Mouse (Mus musculus): ENCODE data around the gene Sh3gl1. TPM values are rescaled to one million over a fixed set of nuclear protein-coding genes. Genes with fewer than 3 reads are reported as not detected.
"Not testable (repeated sequence)": the region's sequence is repeated elsewhere in the genome, so short reads cannot be mapped to it uniquely, and the experiment has no call there.

Gene Sh3gl1
- 44.9 and 46.0 TPM in 2 replicates for polyA plus RNA-seq (2015; fragmentation: Nextera tagmentation; extraction: Ambion mirVana)

GRCm38 (mm10) chr17:56036176-56036900 is at the start of gene Sh3gl1:
Sh3gl1 (minus strand) TSS chr17:56036635.
- ATAC-seq (ENCODE audit: low read depth) = peak; percentile 89
- under 1% methylated on average over 74 of the region's 74 CpGs for WGBS (ENCODE audit: insufficient replicate concordance)

GRCm38 (mm10) chr17:56080781-56081585 is 44.5 kb upstream of the Sh3gl1 start:
- no peak for ATAC-seq (ENCODE audit: low read depth)
- Histone ChIP-seq H3K4me2 (ENCODE audit: low read depth, low read length) (peak overlapping the region; percentile 92), H3K9ac (ENCODE audit: low read depth, low read length) (peak overlapping the region; percentile 82), H3K27ac (ENCODE audit: low read length) (no peak overlapping the region), H3K36me3 (ENCODE audit: control insufficient read depth, insufficient read depth) (no peaks in the 10 kb centered on the region), H3K4me3 (ENCODE audit: low read depth, low read length) (peak overlapping the region; percentile 80), H3K27me3 (ENCODE audit: control insufficient read depth, insufficient read depth, low read depth, low read length) (no peaks in the 10 kb centered on the region), H3K9me3 (replicated peaks; ENCODE audit: control insufficient read depth, low read length) (no peaks in the 10 kb centered on the region), H3K4me1 (ENCODE audit: control insufficient read depth, low read depth, low read length) (peaks cover 21% of the 10 kb centered on the region)
- WGBS (ENCODE audit: insufficient replicate concordance) = 28% methylated on average over 8 of the region's 8 CpGs

More at GRCm38 (mm10) chr17:56036176-56036900, at the start of gene Sh3gl1:
- Histone ChIP-seq H3K4me3 (ENCODE audit: low read depth, low read length) (peak within 1 kb of the TSS; percentile 93), H3K27me3 (ENCODE audit: control insufficient read depth, insufficient read depth, low read depth, low read length) (no peaks in the 10 kb centered on the region), H3K27ac (ENCODE audit: low read length) (peak within 1 kb of the TSS; percentile 93), H3K36me3 (ENCODE audit: control insufficient read depth, insufficient read depth) (no peaks in the 10 kb centered on the region), H3K4me1 (ENCODE audit: control insufficient read depth, low read depth, low read length) (peaks cover 49% of the 10 kb centered on the region), H3K9me3 (replicated peaks; ENCODE audit: control insufficient read depth, low read length) (no peaks in the 10 kb centered on the region), H3K9ac (ENCODE audit: low read depth, low read length) (peak within 1 kb of the TSS; percentile 98), H3K4me2 (ENCODE audit: low read depth, low read length) (peak within 1 kb of the TSS; percentile 83)

GRCm38 (mm10) chr17:56079921-56080320 is 43.5 kb upstream of the Sh3gl1 start:
- no peak for ATAC-seq (ENCODE audit: low read depth)
- Histone ChIP-seq H3K27ac (ENCODE audit: low read length) (peak overlapping the region; percentile 63), H3K36me3 (ENCODE audit: control insufficient read depth, insufficient read depth) (no peaks in the 10 kb centered on the region), H3K4me2 (ENCODE audit: low read depth, low read length) (peak overlapping the region; percentile 92), H3K4me1 (ENCODE audit: control insufficient read depth, low read depth, low read length) (peaks cover 29% of the 10 kb centered on the region), H3K9ac (ENCODE audit: low read depth, low read length) (peak overlapping the region; percentile 82), H3K4me3 (ENCODE audit: low read depth, low read length) (peak overlapping the region; percentile 80), H3K27me3 (ENCODE audit: control insufficient read depth, insufficient read depth, low read depth, low read length) (no peaks in the 10 kb centered on the region), H3K9me3 (replicated peaks; ENCODE audit: control insufficient read depth, low read length) (no peaks in the 10 kb centered on the region)
- WGBS (ENCODE audit: insufficient replicate concordance) = under 1% methylated on average over 11 of the region's 11 CpGs

DNA sequence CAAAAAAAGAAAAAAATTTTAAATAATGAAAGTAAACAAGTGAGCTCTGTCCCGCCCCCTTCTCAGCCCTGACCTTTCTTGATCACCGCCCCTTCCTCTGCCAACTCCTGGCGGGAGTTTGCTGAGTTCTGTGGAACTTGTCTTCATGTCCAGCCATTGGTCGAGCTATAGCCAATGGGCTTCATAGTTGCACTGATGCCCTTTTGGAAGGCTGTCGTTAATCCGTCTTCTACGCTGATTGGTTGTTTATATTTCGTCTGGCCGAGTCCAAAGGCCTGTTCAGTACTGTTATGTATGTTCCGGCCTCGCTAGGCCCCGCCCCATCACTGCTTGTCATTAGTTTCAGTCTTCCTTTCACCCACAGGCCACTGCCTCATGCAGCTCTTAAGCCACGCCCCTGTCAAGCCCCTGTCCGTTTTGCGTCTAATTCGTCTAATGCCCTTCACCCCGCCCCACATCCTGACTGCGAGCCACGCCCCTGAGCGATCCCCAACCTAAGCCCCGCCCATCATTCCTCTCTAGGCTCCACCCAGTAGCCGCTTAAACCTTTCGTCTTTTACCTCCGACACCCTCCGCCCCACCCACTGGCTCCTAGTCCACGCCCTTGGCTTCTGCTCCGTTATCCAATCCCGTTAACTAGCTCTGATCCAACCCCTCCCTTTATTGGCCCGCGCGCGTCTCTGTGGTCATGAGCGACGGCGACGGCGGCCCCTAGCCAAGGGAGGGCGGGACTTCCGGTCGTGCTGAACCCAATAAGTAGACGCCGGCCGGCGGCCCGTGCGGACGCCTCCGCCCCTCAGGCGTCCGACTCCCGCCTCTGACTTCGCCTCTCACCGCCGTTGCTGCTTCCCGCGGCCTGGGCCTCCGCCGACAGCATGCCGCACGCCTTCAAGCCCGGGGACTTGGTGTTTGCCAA is 42.7 kb upstream of the Sh3gl1 start, which contains the start of gene Hdgfl2:
Gene Hdgfl2 (plus strand): TSS at position 755 of the 916 bp plus-strand sequence.
- Histone ChIP-seq H3K27me3 (ENCODE audit: control insufficient read depth, insufficient read depth, low read depth, low read length) (no peaks in the 10 kb centered on the region), H3K4me3 (ENCODE audit: low read depth, low read length) (peak within 1 kb of the TSS; percentile 80), H3K4me1 (ENCODE audit: control insufficient read depth, low read depth, low read length) (peaks cover 35% of the 10 kb centered on the region), H3K27ac (ENCODE audit: low read length) (peak within 1 kb of the TSS; percentile 71), H3K36me3 (ENCODE audit: control insufficient read depth, insufficient read depth) (no peaks in the 10 kb centered on the region), H3K9ac (ENCODE audit: low read depth, low read length) (peak within 1 kb of the TSS; percentile 82), H3K9me3 (replicated peaks; ENCODE audit: control insufficient read depth, low read length) (no peaks in the 10 kb centered on the region), H3K4me2 (ENCODE audit: low read depth, low read length) (peak within 1 kb of the TSS; percentile 92)
- peak; percentile 88 for ATAC-seq (ENCODE audit: low read depth)
- under 1% methylated on average over 61 of the region's 61 CpGs for WGBS (ENCODE audit: insufficient replicate concordance)

DNA sequence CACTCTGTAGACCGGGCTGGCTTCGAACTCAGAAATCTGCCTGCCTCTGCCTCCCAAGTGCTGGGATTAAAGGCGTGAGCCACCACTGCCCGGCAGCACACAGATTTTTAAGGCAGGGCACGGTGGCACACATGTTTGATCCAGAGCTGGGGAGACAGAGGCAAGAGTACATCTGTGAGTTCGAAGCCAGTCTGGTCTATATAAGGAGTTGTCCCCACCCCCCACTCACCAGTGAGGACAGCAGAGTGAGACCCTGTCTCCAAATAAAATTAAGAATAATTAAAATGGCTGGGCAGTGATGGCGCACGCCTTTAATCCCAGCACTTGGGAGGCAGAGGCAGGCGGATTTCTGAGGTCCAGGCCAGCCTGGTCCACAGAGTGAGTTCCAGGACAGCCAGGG is 41.9 kb upstream of the Sh3gl1 start:
- 52% methylated on average over 9 of the region's 9 CpGs for WGBS (ENCODE audit: insufficient replicate concordance)
- not testable (repeated sequence) for ATAC-seq (ENCODE audit: low read depth); H3K27me3 ChIP-seq (ENCODE audit: control insufficient read depth, insufficient read depth, low read depth, low read length); H3K36me3 ChIP-seq (ENCODE audit: control insufficient read depth, insufficient read depth); H3K9me3 ChIP-seq (replicated peaks; ENCODE audit: control insufficient read depth, low read length)
- peak overlapping the region; percentile 71 for H3K27ac ChIP-seq (ENCODE audit: low read length)
- H3K4me2 ChIP-seq (ENCODE audit: low read depth, low read length) = peak overlapping the region; percentile 64
- H3K9ac ChIP-seq (ENCODE audit: low read depth, low read length) = peak overlapping the region; percentile 42; the same call in 1 of the 2 replicates
- peaks cover 41% of the 10 kb centered on the region for H3K4me1 ChIP-seq (ENCODE audit: control insufficient read depth, low read depth, low read length)
- H3K4me3 ChIP-seq (ENCODE audit: low read depth, low read length) = peak overlapping the region; percentile 46

DNA sequence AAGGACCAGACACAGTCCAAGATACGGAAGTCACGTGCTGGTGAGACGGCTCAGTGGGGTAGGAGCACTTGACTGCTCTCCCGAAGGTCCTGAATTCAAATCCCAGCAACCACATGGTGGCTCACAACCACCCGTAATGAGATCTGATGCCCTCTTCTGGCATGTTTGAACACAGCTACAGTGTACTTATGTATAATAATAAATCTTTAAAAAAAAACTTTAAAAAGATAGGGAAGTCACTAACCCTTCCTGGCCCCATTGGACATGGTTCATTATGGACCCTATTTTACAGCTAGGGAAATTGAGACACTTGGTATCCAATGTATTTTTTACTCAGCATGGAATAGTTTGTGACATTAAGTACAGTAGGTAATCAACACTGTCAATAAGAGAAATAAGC is 41.1 kb upstream of the Sh3gl1 start:
- Histone ChIP-seq H3K4me2 (ENCODE audit: low read depth, low read length) (no peak overlapping the region), H3K36me3 (ENCODE audit: control insufficient read depth, insufficient read depth) (no peaks in the 10 kb centered on the region), H3K27ac (ENCODE audit: low read length) (no peak overlapping the region), H3K9me3 (replicated peaks; ENCODE audit: control insufficient read depth, low read length) (no peaks in the 10 kb centered on the region), H3K4me1 (ENCODE audit: control insufficient read depth, low read depth, low read length) (peaks cover 41% of the 10 kb centered on the region), H3K9ac (ENCODE audit: low read depth, low read length) (no peak overlapping the region), H3K4me3 (ENCODE audit: low read depth, low read length) (no peak overlapping the region), H3K27me3 (ENCODE audit: control insufficient read depth, insufficient read depth, low read depth, low read length) (no peaks in the 10 kb centered on the region)
- WGBS (ENCODE audit: insufficient replicate concordance) = 76% methylated on average over 5 of the region's 5 CpGs
- ATAC-seq (ENCODE audit: low read depth) = no peak

DNA sequence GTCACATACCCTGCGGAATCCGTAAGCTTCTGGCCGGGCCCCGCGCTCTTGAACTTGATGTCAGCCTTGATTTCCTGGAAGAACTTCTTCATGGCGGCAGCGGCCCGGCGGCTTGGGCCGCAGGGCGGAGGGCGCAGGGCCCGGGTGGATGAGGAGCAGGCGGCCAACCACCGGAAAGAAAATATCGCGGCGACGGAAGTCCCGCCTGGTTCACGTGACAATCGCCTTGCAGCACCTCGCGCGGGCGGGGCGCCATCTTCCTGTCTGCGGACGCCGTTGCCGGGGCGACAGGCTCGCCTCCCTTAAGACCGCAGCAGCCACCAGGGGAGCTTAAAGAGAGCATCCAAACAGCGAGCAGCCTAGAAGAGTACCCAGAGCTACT is 38.4 kb upstream of the Sh3gl1 start, which contains the start of gene Ubxn6:
Gene Ubxn6 (minus strand): TSS at position 202 of the 382 bp plus-strand sequence.
- H3K36me3 ChIP-seq (ENCODE audit: control insufficient read depth, insufficient read depth) = peaks cover 11% of the 10 kb centered on the region
- no peaks in the 10 kb centered on the region for H3K27me3 ChIP-seq (ENCODE audit: control insufficient read depth, insufficient read depth, low read depth, low read length)
- H3K4me2 ChIP-seq (ENCODE audit: low read depth, low read length) = peak within 1 kb of the TSS; percentile 98
- peak within 1 kb of the TSS; percentile 99 for H3K27ac ChIP-seq (ENCODE audit: low read length)
- peak within 1 kb of the TSS; percentile 86 for H3K4me3 ChIP-seq (ENCODE audit: low read depth, low read length)
- H3K9me3 ChIP-seq (replicated peaks; ENCODE audit: control insufficient read depth, low read length) = no peaks in the 10 kb centered on the region
- peaks cover 25% of the 10 kb centered on the region for H3K4me1 ChIP-seq (ENCODE audit: control insufficient read depth, low read depth, low read length)
- WGBS (ENCODE audit: insufficient replicate concordance) = 0% methylated on average over 35 of the region's 35 CpGs
- H3K9ac ChIP-seq (ENCODE audit: low read depth, low read length) = peak within 1 kb of the TSS; percentile 76
- ATAC-seq (ENCODE audit: low read depth) = peak; percentile 17

DNA sequence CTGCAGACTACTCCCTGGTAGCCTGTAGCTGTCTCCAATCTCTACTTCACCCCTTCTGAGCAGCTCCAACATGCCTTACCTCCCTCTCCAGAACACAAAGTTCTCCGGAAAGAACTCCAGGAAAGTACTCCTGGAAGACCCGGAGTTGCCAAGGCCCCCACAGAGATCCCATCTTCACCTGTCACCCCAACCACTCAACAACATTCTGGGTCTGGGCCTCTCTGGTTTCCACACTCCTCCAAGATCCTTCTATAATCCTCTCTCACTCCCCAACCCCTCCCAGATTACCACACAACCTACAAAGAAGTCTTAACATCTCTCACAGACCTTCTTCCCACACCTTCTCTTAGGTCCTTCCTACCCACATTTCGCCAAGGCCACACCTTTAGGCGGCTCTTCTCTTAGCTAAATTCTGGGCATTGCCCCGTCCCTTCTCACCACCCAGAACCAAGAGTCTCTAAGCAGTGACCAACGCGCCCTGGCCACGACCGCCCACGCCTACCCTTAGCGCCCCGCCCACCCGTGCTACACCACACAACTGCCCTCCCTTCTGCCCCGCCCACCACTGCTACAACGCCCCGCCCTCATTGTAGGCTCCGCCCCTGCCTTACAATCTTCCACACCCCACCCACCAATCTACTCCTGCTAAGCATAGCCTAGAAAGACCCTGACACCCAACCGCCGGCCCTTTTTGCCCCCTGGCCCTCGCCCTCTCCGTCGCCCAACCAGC is 37.8 kb upstream of the Sh3gl1 start:
- no peaks in the 10 kb centered on the region for H3K9me3 ChIP-seq (replicated peaks; ENCODE audit: control insufficient read depth, low read length)
- 7% methylated on average over 22 of the region's 22 CpGs for WGBS (ENCODE audit: insufficient replicate concordance)
- peaks cover 17% of the 10 kb centered on the region for H3K36me3 ChIP-seq (ENCODE audit: control insufficient read depth, insufficient read depth)
- H3K4me2 ChIP-seq (ENCODE audit: low read depth, low read length) = peak overlapping the region; percentile 98
- H3K4me1 ChIP-seq (ENCODE audit: control insufficient read depth, low read depth, low read length) = peaks cover 25% of the 10 kb centered on the region
- no peaks in the 10 kb centered on the region for H3K27me3 ChIP-seq (ENCODE audit: control insufficient read depth, insufficient read depth, low read depth, low read length)
- peak overlapping the region; percentile 86 for H3K4me3 ChIP-seq (ENCODE audit: low read depth, low read length)
- H3K27ac ChIP-seq (ENCODE audit: low read length) = peak overlapping the region; percentile 99
- peak; percentile 17 for ATAC-seq (ENCODE audit: low read depth)
- H3K9ac ChIP-seq (ENCODE audit: low read depth, low read length) = peak overlapping the region; percentile 76
